Mouse (Mus musculus): ENCODE results near the gene Irx4. TPM values are rescaled to one million over a fixed set of nuclear protein-coding genes. Genes with fewer than 3 reads are reported as not detected.

The Irx4 gene
- polyA plus RNA-seq (2012; rRNA removed), result 0.43 and 0.70 TPM in 2 replicates

DNA sequence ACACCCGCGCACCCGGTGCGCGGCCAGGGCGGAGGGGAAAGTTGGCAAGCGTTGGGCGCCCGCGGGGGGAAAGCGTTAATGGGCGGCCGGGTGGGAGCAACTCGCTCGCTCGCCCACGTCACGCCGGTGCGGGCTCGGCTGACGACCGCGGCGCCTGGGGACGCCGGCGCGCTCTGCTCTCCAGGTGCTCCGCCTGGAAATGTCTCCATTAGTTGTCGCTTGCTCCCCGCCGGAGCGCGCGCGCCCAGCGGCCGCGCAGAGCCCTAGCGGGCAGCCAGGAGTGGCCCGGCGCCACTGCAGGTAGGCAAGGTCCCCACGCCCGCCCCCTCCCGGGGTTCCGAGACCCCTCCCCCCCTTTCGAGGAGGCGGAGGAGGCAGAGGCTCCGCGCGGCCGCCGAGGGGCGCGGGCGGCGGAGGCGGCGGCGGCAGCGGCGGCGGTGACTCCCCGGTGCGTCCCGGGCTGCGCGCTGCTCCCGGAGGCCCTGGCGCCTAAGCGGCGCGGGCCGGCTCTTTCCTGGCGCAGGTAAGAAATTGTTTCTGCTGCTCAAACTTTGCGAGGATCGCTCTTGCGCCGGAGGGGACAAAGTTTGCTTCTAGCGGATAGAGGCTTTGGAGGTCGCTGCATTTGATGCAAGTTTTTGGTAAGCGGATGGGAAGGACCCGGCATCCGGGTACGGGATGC, at the start of gene Irx4:
Irx4 (plus strand) TSS at position 126 of the 682 bp plus-strand sequence.
- 1% methylated on average over 82 of the region's 86 CpGs for WGBS
- peaks cover 9% of the 10 kb centered on the region; the same call in 1 of the 2 replicates for H3K27me3 ChIP-seq (ENCODE audit: control insufficient read depth, insufficient read depth, low read length)
- H3K4me3 ChIP-seq (replicated peaks; ENCODE audit: insufficient read depth, low read depth, low read length), result no peak within 1 kb of the TSS
- no peak within 1 kb of the TSS for H3K27ac ChIP-seq (ENCODE audit: insufficient read depth, low read length)
- peaks cover 3% of the 10 kb centered on the region; the same call in 1 of the 2 replicates for H3K4me1 ChIP-seq (ENCODE audit: control insufficient read depth, insufficient read depth, low read length)
- no peak for TF ChIP-seq POLR2A (IDR thresholded peaks at IDR 0.05; ENCODE audit: borderline replicate concordance, insufficient read depth, low read length)
- TF ChIP-seq CTCF (IDR thresholded peaks at IDR 0.05; ENCODE audit: borderline replicate concordance, insufficient read depth, low read depth, low read length), result no peak
- no peak for DNase-seq

GRCm38 (mm10) chr13:73214301-73214700, 46.0 kb upstream of the Irx4 start:
- Histone ChIP-seq H3K27ac (ENCODE audit: insufficient read depth, low read length) (no peak overlapping the region), H3K4me1 (ENCODE audit: control insufficient read depth, insufficient read depth, low read length) (no peaks in the 10 kb centered on the region), H3K27me3 (ENCODE audit: control insufficient read depth, insufficient read depth, low read length) (no peaks in the 10 kb centered on the region), H3K4me3 (replicated peaks; ENCODE audit: insufficient read depth, low read depth, low read length) (no peak overlapping the region)
- no peak for TF ChIP-seq POLR2A (IDR thresholded peaks at IDR 0.05; ENCODE audit: borderline replicate concordance, insufficient read depth, low read length)
- TF ChIP-seq CTCF (IDR thresholded peaks at IDR 0.05; ENCODE audit: borderline replicate concordance, insufficient read depth, low read depth, low read length), result no peak
- 31% methylated on average over 10 of the region's 10 CpGs for WGBS
- DNase-seq, result no peak

DNA sequence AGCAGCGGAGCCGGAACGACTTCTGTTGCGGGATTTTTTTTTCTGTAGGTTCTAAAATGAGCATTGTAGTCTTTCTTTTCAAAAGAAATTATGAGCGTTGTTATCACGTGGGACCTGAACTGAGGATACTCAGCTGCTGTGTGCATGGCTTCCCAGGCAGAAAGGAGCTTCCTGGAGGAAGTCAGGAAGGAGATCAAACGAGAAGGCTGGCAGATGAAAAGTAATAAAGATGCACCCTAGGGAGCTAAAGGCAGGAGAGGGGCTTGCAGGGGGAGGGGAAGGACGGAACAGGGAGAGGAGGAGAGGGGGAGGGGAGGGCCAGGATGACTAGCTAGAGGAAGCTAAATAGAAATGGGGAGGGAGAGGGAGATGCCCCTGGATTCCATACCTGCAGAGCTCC, 23.8 kb upstream of the Irx4 start:
- H3K27me3 ChIP-seq (ENCODE audit: control insufficient read depth, insufficient read depth, low read length), result no peaks in the 10 kb centered on the region
- TF ChIP-seq POLR2A (IDR thresholded peaks at IDR 0.05; ENCODE audit: borderline replicate concordance, insufficient read depth, low read length), result no peak
- no peak for TF ChIP-seq CTCF (IDR thresholded peaks at IDR 0.05; ENCODE audit: borderline replicate concordance, insufficient read depth, low read depth, low read length)
- 34% methylated on average over 8 of the region's 8 CpGs for WGBS
- no peak overlapping the region for H3K4me3 ChIP-seq (replicated peaks; ENCODE audit: insufficient read depth, low read depth, low read length)
- no peaks in the 10 kb centered on the region for H3K4me1 ChIP-seq (ENCODE audit: control insufficient read depth, insufficient read depth, low read length)
- H3K27ac ChIP-seq (ENCODE audit: insufficient read depth, low read length), result no peak overlapping the region
- no peak for DNase-seq

DNA sequence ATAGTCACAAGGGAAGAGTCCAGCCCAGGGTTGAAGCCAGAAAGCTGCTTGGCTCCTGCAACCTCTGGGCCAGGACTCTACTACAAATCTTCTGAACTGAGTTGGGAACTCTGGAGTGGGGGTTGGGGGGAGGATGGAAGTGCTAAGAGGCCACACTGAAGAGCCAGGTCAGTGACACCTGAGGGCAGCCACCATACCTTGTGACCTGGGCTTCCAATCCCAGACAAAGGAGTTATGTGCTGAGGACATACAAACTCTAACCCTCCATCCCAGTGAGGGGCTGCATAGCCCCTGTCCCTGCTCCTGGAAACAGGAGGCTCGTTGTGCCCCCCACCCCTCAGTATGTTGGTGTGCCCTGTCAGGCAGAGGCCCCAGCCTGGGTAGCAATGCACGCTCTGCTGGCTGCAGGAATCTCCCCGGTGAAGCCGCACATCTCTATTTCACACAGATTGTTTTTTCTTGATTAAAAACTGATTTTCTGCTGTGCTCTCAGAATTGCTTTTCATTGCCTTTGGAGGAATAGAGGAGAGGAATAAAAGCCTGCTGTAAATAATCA, 21.0 kb upstream of the Irx4 start:
- WGBS, result 50% methylated on average over 4 of the region's 4 CpGs

GRCm38 (mm10) chr13:73242556-73242955, 17.7 kb upstream of the Irx4 start:
- no peaks in the 10 kb centered on the region for H3K27me3 ChIP-seq (ENCODE audit: control insufficient read depth, insufficient read depth, low read length)
- 86% methylated on average over 5 of the region's 5 CpGs for WGBS
- DNase-seq, result no peak
- H3K4me3 ChIP-seq (replicated peaks; ENCODE audit: insufficient read depth, low read depth, low read length), result no peak overlapping the region
- TF ChIP-seq CTCF (IDR thresholded peaks at IDR 0.05; ENCODE audit: borderline replicate concordance, insufficient read depth, low read depth, low read length) (no peak), POLR2A (IDR thresholded peaks at IDR 0.05; ENCODE audit: borderline replicate concordance, insufficient read depth, low read length) (no peak)
- H3K27ac ChIP-seq (ENCODE audit: insufficient read depth, low read length), result no peak overlapping the region
- no peaks in the 10 kb centered on the region for H3K4me1 ChIP-seq (ENCODE audit: control insufficient read depth, insufficient read depth, low read length)

More for the DNA sequence above, 21.0 kb upstream of the Irx4 start:
- TF ChIP-seq POLR2A (IDR thresholded peaks at IDR 0.05; ENCODE audit: borderline replicate concordance, insufficient read depth, low read length) (no peak), CTCF (IDR thresholded peaks at IDR 0.05; ENCODE audit: borderline replicate concordance, insufficient read depth, low read depth, low read length) (no peak)
- Histone ChIP-seq H3K4me3 (replicated peaks; ENCODE audit: insufficient read depth, low read depth, low read length) (no peak overlapping the region), H3K4me1 (ENCODE audit: control insufficient read depth, insufficient read depth, low read length) (no peaks in the 10 kb centered on the region), H3K27ac (ENCODE audit: insufficient read depth, low read length) (no peak overlapping the region), H3K27me3 (ENCODE audit: control insufficient read depth, insufficient read depth, low read length) (no peaks in the 10 kb centered on the region)
- DNase-seq, result no peak

GRCm38 (mm10) chr13:73246961-73247360, 13.3 kb upstream of the Irx4 start:
- TF ChIP-seq POLR2A (IDR thresholded peaks at IDR 0.05; ENCODE audit: borderline replicate concordance, insufficient read depth, low read length) (no peak), CTCF (IDR thresholded peaks at IDR 0.05; ENCODE audit: borderline replicate concordance, insufficient read depth, low read depth, low read length) (no peak)
- no peak overlapping the region for H3K4me3 ChIP-seq (replicated peaks; ENCODE audit: insufficient read depth, low read depth, low read length)
- WGBS, result 89% methylated on average over 4 of the region's 4 CpGs
- no peak overlapping the region for H3K27ac ChIP-seq (ENCODE audit: insufficient read depth, low read length)
- H3K27me3 ChIP-seq (ENCODE audit: control insufficient read depth, insufficient read depth, low read length), result no peaks in the 10 kb centered on the region
- no peaks in the 10 kb centered on the region for H3K4me1 ChIP-seq (ENCODE audit: control insufficient read depth, insufficient read depth, low read length)
- no peak for DNase-seq

GRCm38 (mm10) chr13:73251222-73251621, 9.1 kb upstream of the Irx4 start:
- 47% methylated on average over 7 of the region's 7 CpGs for WGBS
- Histone ChIP-seq H3K27me3 (ENCODE audit: control insufficient read depth, insufficient read depth, low read length) (no peaks in the 10 kb centered on the region), H3K27ac (ENCODE audit: insufficient read depth, low read length) (no peak overlapping the region), H3K4me3 (replicated peaks; ENCODE audit: insufficient read depth, low read depth, low read length) (no peak overlapping the region), H3K4me1 (ENCODE audit: control insufficient read depth, insufficient read depth, low read length) (no peaks in the 10 kb centered on the region)
- TF ChIP-seq CTCF (IDR thresholded peaks at IDR 0.05; ENCODE audit: borderline replicate concordance, insufficient read depth, low read depth, low read length) (no peak), POLR2A (IDR thresholded peaks at IDR 0.05; ENCODE audit: borderline replicate concordance, insufficient read depth, low read length) (no peak)
- DNase-seq, result no peak

- TF ChIP-seq POLR2A (IDR thresholded peaks at IDR 0.05; ENCODE audit: borderline replicate concordance, insufficient read depth, low read length), result no peak
- Histone ChIP-seq H3K27me3 (ENCODE audit: control insufficient read depth, insufficient read depth, low read length) (no peaks in the 10 kb centered on the region), H3K27ac (ENCODE audit: insufficient read depth, low read length) (no peak overlapping the region), H3K4me1 (ENCODE audit: control insufficient read depth, insufficient read depth, low read length) (no peaks in the 10 kb centered on the region), H3K4me3 (replicated peaks; ENCODE audit: insufficient read depth, low read depth, low read length) (no peak overlapping the region)
- whole genome bisulfite sequencing, result 61% methylated on average over 5 of the region's 5 CpGs
- no peak for DNase-seq
These were observed 8.3 kb upstream of the Irx4 start for GRCm38 (mm10) chr13:73252022-73252421.
